Mouse (Mus musculus) layer of hippocampus, adult 2 months (tissue): Measurements from ENCODE around the gene Gtpbp3. TPM values are rescaled to one million over a fixed set of nuclear protein-coding genes. Genes with fewer than 3 reads are reported as not detected.
"Not testable (repeated sequence)": the region's sequence is repeated elsewhere in the genome, so short reads cannot be mapped to it uniquely, and the experiment has no call there.

Experiments
- DNase-seq, 2 experiments: peaks; one replicate each; pipeline ENCODE4 v3.0.0; 2022; ENCODE audit warnings: low spot score in 2 of 2
- H3K27ac ChIP-seq: fragments of 200-600 bp; 2 replicates; pipeline ENCODE4 v1.8.1; 2022
- H3K4me3 ChIP-seq: fragments of 200-600 bp; 2 replicates; pipeline ENCODE4 v1.8.1; 2022; ENCODE audit warnings: mild to moderate bottlenecking
- CTCF ChIP-seq: fragments of 200-600 bp; conservative IDR thresholded peaks from 2 replicates; pipeline ENCODE4 v1.8.1; 2022; ENCODE audit warnings: antibody characterized with exemption, mild to moderate bottlenecking, moderate library complexity
- total RNA-seq, 2 experiments: library from RNA; stranded (reverse); gene quantifications; 2 replicates each; pipeline ENCODE4 v1.2.3; 2021

The Gtpbp3 gene
- total RNA-seq, 2 experiments from 2014 or later = 28.7 to 32.1 TPM

- Histone ChIP-seq H3K4me3 (no peak overlapping the region), H3K27ac (no peak overlapping the region)
- TF ChIP-seq CTCF = peak; percentile 52
- DNase-seq = no peak
Observed at GRCm38 (mm10) chr8:71513018-71513754, 25.3 kb downstream of the Gtpbp3 start.

DNA sequence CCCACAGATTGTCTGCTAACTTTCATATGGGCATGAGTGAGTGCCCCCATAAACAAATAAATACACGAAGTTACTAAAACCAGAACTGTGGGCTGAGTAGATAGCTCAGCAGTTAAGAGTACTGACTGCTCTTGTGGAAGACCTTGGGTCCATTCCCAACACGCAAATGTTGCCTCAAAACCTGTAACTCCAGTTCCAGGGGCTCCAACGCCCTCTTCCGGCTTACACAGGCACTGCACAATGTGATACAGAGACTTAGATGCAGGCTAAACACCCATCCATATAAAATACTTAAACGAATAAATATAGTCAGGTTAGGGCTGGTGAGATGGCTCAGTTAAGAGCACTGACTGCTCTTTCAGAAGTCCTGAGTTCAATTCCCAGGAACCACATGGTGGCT, 27.1 kb downstream of the Gtpbp3 start:
- no peak for DNase-seq
- no peak overlapping the region for H3K4me3 ChIP-seq
- TF ChIP-seq CTCF = peak; percentile 23; the same call in 1 of the 2 replicates
- H3K27ac ChIP-seq = no peak overlapping the region

DNA sequence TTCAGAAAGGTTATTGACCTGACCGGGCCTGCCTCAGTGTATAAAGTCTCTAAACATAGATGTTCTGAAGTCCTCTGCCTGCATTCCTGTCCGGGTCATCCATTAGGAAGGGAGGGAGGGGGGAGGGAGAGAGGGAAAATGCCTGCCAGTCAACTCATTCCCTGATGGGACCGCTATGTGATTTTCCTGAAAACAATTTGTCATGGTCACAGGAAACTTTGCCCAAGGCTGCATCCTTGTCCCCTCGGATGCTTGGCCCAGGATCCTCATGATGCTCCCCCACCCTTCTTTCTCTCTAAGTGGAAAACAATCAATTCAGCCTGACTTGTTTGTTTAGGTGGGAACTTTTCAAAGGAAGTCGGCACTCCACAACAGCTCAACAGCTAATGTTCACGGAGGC, 28.9 kb downstream of the Gtpbp3 start:
- DNase-seq = no peak
- TF ChIP-seq CTCF = no peak
- Histone ChIP-seq H3K27ac (no peak overlapping the region), H3K4me3 (no peak overlapping the region)

DNA sequence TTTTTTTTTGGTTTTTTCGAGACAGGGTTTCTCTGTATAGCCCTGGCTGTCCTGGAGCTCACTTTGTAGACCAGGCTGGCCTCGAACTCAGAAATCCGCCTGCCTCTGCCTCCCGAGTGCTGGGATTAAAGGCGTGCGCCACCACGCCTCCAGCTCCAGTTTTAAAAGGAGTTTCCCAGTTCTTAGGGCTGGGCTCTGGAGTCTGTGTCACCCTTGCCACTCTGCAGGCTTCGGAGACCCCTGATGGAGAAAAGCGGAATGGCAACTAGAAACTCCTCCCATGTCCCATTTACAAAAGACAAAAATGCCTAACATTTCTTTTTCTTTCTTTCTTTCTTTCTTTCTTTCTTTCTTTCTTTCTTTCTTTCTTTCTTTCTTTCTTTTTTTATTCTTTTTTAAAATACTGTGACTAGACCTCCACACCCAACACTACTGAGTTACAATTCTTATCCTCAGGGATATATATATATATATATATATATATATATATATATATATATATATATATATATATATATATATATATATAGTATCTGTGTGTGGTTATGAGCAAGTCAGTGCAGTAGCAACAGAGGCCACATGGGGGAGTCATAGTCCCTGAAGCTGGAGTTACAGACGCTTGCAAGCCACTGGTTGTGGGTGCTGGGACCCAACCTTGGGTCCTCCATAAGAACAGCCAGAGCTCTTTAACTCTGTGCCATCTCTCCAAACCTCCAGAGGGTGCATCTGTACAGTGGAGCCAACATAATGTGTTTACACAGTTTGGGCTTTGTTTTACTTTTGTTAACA, 31.3 kb downstream of the Gtpbp3 start:
- peak; percentile 75 for TF ChIP-seq CTCF
- DNase-seq = peak in 1 of 2 experiments; percentile 49
- not testable (repeated sequence) for H3K4me3 ChIP-seq, H3K27ac ChIP-seq

- peak; percentile 97 for TF ChIP-seq CTCF
- H3K4me3 ChIP-seq = no peak overlapping the region
- peak; percentile 83 to 89 for DNase-seq
- H3K27ac ChIP-seq = no peak overlapping the region
Observed at GRCm38 (mm10) chr8:71521634-71522033, 33.7 kb downstream of the Gtpbp3 start.

GRCm38 (mm10) chr8:71525226-71526050, 37.5 kb downstream of the Gtpbp3 start, which contains the start of gene Ccdc194:
Gene Ccdc194 (minus strand): TSS chr8:71525711.
- no peak for TF ChIP-seq CTCF
- DNase-seq = no peak
- no peak within 1 kb of the TSS for H3K4me3 ChIP-seq
- no peak within 1 kb of the TSS for H3K27ac ChIP-seq

DNA sequence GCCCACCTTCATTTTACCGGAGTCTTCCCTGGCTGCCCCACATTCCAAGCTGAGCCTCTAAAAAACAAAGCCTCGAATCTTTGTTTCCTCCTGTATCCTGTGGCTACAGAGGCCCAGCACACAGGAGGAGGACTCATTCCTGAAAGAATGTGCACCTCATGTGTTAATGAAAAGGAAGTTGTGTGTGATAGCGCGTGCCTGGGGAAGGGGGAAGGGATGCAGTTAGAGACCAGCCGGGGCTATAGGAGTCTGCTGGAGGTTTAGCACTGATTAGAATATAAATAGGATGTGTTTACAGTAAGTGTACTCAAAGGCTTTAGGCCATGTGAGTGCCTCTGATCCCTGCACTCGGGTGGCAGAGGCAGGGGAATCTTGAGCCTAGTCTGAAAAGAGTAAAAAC, 38.4 kb downstream of the Gtpbp3 start:
- DNase-seq = no peak
- TF ChIP-seq CTCF = no peak
- Histone ChIP-seq H3K27ac (no peak overlapping the region), H3K4me3 (no peak overlapping the region)

- no peak overlapping the region for H3K27ac ChIP-seq
Observed at GRCm38 (mm10) chr8:71527162-71527870, 39.4 kb downstream of the Gtpbp3 start.

GRCm38 (mm10) chr8:71528362-71529073, 40.6 kb downstream of the Gtpbp3 start:
- no peak for TF ChIP-seq CTCF
- H3K27ac ChIP-seq = peak overlapping the region; percentile 36; the same call in 1 of the 2 replicates
- no peak for DNase-seq
- no peak overlapping the region for H3K4me3 ChIP-seq

More at GRCm38 (mm10) chr8:71527162-71527870, 39.4 kb downstream of the Gtpbp3 start:
- TF ChIP-seq CTCF = no peak
- H3K4me3 ChIP-seq = no peak overlapping the region
- DNase-seq = no peak

DNA sequence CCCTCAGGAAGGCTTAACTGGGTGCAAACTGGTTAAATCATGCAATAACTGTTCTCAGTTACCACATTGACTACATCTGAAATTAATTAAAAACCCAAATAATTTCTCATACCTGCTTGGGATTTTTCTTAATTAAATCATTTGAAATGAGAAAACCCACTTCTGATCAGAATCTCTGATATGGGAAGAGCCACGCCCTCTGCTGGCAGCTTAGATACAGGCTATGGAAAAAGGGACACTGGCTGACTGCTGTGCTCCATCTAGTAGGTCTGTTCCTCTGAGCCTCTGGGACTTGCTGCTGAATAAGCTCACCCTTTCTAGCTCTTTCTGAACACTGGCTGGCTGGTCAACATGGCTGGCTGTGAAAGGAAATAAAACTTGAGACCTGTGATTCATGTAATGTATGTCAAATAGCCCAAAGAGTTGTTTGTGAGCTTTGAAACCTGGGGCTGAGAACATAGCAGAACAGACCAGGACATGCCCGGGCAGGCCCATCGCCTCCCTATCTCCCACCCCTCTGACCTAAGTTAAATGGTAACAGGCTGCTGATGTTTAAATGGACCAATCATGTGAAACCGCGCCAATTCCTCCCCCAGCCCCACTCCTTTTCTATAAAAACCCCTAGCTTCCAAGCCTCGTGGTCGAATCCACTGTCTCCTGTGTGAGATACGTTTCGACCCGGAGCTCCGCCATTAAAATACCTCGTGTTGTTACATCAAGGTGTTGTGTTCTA, 43.0 kb downstream of the Gtpbp3 start:
- not testable (repeated sequence) for H3K4me3 ChIP-seq, H3K27ac ChIP-seq
- TF ChIP-seq CTCF = peak; percentile 79
- peak in 1 of 2 experiments; percentile 38 for DNase-seq

GRCm38 (mm10) chr8:71534263-71534810, 46.4 kb downstream of the Gtpbp3 start:
- DNase-seq = no peak
- no peak overlapping the region for H3K4me3 ChIP-seq
- no peak overlapping the region for H3K27ac ChIP-seq
- TF ChIP-seq CTCF = peak; percentile 35; the same call in 1 of the 2 replicates
